Mouse (Mus musculus) layer of hippocampus, adult 8-10 months (tissue): ENCODE data around the gene H2-D1. TPM values are rescaled to one million over a fixed set of nuclear protein-coding genes. Genes with fewer than 3 reads are reported as not detected.
A peak's percentile ranks its signal among the peaks of the same experiment; 100 is the strongest.

Source experiments
- DNase-seq, 2 experiments: peaks; one replicate each; pipeline ENCODE4 v3.0.0; 2022; ENCODE audit warnings: low spot score in 2 of 2
- total RNA-seq, 4 experiments: library from RNA; stranded (reverse); gene quantifications; 2 replicates each; pipeline ENCODE4 v1.2.4; 2022

The H2-D1 gene
- total RNA-seq, 4 experiments from 2014 or later: 23.2 to 135 (median 64.4) TPM

DNA sequence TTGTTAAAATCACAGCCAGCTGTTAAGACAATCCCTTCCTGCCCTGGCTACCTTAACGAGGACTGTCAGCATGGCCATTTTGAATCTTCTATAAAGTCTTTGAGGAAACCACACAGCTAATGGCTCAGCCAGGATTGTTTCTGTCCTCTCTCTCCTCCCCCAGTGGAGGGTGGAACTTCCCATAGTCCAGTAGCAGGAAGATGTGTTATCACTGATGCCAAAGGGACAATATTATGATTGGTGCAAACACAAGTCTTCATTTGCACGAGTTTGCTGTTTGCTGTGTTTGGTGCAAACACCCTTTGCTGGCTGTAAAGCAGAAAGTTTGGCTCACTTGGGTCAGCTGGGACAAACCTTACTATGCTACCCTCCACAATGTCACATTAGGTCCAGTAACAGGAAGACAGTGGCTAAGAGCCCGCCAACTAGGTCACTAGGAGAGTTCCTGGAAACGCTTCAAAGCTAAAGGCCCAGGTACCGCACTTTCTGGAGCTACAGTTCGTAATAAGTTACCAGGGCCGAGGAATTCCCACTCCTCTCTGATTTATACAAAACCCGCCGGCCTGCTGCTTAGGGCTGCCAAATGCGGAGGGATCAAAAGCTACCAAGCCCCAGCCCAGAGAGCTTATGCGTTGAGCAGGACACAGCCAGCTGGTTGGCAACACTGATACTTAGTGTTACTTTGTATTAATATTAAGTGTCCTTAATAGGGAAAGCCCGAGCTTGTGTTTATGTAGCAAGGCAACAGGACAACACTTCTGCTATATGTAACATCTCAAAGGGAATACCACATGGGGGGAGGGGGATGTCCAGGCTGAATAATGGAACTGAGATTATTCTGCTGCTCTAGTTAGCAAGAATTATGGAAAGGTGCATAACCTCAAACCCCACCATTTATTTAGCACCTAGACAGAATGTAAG, 21.9 kb upstream of the H2-D1 start:
- no peak for DNase-seq

DNA sequence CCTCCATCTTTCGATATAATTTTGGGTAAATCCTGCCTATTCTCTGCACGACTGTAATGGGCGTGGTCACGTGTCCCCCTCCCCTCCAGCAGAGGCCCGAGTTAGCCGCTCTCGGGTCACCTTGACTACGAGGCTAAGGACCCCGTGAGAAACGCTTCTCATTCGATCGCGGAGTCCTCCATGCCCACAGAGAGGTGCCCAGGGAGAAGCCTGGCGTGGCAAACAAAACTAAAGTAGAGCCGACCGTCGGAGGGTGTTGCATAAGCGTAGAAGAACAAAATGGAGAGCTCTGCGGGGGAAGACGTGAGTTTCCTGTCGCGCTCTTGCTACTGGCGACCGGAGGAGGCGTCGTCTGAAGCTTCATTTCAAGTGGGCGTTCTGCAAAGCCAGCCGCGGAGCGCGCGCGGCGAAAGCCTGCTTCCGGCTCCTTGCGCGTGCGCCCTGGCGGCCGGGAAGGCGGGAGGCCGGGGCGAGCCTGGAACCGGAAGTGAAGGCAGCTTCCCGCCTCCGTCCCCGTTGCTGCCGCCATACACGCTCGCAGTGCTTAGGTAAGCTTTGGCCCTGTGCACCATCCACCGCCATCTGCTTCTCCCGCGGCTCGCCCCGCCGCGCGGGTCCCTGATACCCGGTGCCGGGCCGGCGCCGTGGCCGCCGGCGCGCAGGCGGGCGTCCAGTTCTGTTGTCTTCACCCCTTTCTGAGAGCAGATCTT, 21.1 kb upstream of the H2-D1 start, which contains the start of gene Ddx39b:
Gene Ddx39b, plus strand, starts transcription at position 442 of the 710 bp plus-strand sequence.
- DNase-seq: peak; percentile 94 to 97

DNA sequence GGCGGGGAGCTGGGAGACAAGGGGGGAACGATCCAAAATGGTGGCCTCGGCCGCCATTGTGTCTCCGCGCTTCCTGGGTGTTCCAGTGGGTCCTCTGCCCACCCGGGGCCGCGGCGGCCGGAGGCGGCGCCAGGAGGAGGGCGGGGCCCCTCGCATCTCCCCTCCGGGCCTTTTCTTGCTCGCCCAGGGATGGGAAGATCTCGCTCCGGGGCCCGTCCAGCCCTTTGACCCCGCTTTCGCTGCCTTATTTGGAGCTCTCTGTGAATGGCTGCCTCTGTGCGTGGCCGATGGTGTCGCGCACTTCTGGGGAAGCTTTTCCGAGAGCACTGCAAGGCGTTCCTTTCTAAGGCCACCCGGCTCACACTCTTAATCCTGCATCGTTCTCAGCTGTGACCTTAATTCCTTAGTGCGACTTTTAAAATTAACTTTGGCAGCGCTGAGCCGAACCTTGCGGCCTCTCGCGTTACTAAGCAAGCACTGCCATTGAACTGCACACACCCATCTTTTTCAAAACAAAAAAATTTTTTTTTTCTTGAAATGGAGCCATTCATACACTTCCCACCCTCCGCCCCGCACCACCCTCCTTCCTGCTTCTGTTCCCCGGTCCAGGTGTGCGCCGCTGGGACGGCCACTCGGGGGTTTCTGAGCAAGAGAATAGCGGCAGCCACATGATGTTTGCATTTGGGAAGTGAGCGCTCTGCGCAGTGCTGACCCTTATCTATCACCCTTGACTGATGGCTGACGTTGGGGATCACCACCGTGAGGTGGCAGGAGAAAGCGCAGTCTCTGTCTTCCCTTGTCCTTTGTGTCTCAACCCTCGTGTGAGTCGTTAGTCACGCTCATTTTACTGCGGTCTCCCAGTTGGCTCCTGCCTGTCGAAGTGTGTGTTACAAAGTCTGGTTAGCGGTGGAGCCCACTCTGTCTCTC, 20.3 kb upstream of the H2-D1 start:
- peak in 1 of 2 experiments; percentile 69 for DNase-seq

DNA sequence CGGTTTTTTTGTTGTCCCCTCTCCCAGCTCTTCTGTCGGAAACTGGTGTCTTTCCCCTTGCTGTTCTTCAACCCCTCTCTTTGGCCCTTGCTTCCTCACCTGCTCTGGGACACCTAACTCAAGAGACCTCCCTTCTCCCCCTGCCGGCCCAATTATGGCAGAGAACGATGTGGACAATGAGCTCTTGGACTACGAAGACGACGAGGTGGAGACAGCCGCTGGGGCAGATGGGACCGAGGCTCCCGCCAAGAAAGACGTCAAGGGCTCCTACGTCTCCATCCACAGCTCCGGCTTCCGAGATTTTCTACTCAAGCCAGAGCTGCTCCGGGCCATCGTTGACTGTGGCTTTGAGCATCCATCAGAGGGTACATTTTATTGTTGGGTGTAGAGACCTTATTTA, 19.4 kb upstream of the H2-D1 start:
- DNase-seq: no peak

DNA sequence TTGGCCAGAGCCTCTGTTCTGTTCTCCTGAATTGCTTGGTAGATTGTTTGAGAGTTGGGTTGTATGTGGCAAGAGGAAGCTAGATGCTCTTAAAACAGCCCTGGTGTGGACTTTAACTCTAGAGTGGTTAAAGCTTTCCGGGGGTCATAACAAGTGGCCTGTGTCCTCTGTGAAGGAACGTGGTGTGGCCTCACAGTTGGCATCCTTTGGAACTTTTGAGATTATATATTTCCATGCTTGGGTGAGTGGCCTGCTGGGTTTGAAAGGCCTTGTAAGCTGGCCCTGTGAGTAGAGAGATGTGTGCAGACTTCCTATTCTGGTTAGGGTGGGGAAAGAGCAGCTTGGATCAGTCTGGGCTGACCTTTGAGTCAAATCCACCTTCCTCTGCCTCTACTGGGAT, 17.5 kb upstream of the H2-D1 start:
- DNase-seq: no peak

DNA sequence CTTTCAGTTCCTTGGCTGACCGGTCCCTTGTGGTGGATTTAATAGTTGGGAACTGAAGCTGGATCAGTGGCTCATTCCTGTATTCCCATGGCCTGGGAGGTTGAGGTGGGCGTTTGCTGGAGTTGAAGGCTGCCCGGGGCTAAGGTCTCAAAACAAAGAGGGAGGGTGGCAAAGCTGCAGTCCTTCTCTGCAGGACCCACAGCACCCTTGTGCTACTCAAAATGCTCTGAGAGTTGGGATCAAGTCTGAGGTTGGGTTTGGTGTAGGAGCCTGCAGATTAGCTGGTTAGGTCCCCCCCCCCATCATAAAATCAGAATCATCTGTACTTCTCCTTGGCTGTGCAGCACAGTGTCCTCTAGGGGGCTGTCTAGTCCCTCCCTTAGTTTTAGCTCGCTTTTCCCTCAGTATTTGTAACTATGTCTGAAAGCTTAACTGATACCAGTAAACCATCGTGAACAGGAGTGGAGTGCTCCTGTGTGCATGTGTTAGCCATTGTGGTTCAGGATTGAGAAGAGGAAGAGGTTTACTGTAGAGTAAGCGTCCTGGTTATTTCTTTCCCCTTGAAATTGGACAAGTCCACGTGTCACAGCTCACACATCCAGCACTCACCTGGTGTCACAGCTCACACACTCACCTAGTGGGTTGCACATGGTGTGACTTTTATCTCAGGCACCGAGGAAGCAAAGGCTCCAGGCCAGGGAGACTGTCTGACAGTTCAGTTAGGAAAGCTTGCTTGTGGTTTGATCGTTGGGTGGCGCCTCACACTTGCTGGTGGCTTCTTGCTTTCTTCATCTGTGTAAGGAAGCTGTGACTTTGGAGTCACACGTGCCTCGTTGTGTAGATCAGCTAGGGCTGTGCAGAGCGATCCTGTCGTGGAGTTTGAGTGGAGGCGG, 16.6 kb upstream of the H2-D1 start:
- DNase-seq: no peak

DNA sequence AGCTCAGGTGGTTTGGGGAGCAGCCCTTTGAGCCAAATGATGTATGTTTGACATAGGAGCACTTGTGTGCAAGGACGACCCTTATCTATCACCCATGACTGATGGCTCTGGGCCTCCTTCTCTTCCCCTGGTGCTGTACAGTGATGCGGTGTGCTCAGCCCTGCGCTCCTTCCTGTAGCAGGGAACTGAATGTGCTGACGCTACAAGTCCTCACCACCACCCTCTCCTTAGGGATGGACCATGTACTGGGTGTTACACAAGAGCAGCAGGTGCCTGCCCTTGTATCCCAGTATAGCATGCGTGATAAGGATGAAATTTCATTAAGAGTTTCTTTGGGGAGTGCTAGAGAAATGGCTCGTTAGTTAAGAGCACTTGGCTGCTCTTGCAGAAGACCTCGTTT, 15.4 kb upstream of the H2-D1 start:
- DNase-seq: no peak

DNA sequence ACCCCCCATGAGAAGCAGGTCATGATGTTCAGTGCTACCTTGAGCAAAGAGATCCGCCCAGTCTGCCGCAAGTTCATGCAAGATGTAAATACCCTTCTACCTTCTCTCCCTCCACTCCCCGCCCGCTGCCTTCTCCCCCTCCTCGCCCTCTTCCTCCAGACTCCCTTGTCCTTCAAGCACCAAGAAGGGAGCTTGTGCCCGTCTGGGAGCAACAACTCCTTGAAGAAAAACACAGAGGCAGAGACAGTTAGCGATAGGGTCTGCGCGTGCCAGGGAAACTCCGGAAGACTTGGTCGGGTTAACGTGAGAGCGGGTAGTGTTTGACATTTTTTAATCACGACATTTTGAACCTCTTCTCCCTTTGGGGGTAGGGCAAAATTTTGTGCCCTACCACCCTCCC, 13.5 kb upstream of the H2-D1 start:
- no peak for DNase-seq

DNA sequence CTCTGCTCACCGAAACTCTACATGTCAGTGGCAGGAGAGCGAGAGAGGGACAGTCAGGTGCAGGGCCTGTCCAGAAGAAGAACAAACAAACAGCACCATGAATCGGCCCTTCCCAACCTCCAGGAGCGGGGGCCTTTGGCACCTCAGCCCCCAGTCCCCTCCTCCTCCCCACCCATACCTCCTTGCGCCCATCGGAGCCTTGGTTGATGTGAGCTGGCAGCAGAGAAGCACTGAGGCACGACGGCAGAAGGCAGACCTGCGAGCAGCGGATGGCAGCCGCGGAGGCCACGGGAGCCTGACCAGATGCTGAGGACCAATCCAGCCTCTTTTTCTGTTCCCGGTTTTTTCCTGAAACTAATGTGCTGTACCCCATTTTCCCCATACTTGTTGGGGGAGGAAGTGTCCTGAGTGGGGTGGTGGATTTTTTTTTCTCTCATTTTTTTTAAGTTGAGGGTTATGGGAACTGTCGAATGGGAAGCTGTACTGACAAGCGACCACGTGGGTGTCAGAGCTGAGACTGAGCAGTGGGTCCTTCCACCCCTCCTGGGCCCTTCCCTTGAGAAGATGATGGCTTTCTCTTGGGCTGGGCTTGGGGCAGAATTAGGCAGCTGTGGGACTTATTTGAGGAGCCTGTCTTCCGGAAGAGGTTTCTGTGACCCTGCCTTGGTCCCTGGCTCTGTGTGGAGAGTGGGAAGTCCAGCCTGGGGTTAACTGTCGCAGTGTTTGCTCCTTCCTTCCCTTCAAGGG, 12.9 kb upstream of the H2-D1 start:
- DNase-seq: no peak

DNA sequence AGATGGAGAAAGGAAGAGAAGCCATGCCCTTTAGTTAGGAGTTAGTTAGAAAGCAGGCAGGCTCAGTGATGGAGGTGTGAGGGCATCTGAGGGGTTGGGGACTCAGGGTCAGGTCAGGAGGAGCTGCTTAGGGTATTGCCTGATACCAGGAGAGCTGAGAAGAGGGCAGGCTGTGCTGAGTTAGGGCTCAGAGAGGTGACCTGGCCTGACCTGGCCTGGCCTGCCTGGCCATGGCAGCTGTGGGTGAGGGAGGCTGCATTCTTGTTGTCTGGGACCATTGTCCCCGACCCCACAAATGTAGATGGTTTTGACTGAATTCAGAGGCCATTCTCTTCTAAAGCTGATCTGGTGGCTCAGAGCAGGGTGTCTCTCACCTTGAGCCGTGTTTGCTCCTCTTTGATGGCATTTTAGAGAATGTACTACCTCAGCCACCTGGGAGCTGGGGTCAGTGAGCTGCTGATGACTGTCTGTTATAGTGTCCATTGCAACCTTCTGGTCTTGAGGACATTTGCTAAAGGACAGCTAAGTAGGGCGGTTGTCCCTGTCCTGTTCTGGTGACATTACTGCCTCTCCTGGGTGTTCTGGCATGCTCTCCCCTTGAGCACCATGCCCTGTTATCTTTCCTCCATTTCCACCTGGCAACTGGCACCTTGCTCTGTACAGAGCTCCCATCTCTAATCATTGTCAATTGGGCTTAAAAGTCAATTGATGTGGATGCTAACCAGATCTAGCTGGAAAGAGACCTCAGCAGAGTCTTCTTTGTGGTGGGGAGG, 12.0 kb upstream of the H2-D1 start:
- DNase-seq: no peak

DNA sequence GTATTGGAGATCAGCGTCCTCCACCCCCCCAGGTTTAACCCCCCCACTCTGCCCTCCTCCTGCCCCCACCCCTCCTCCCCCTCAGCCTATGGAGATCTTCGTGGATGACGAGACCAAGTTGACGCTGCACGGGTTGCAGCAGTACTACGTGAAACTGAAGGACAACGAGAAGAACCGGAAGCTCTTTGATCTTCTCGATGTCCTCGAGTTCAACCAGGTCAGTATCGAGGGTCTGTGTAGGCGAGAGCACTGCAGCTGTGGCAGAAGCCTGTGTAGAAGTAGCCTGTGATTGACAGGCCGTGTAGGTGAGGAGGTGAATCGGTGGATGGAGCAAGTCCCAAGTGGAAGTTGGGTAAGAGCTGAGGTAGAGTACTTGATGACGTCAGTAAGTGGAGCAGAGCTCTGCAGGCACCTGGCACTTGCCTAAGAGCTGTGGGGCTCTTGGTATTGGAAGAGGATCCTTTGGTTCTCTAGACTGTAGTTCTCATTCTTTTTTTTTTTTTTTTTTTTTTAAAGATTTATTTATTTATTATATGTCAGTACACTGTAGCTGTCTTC, 11.3 kb upstream of the H2-D1 start:
- no peak for DNase-seq

DNA sequence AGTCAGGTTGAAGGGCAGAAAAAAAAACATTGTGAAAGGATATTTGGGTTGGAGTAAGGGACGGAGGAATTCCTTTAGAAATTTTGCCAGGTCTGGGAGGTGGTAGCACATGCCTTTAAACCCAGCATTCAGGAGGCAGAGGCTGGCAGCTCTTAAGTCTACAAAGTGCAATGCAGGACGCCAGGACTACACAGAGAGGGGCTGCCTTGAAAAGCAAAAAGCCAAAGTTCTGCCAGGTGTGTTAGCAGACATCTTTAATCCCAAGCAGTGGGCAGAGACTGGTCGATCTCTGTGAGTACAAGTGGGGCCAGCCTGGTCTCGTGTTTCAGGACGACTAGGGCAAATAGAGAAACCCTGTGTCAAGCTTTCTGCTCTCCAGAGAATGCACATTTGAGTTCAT, 10.5 kb upstream of the H2-D1 start:
- no peak for DNase-seq

DNA sequence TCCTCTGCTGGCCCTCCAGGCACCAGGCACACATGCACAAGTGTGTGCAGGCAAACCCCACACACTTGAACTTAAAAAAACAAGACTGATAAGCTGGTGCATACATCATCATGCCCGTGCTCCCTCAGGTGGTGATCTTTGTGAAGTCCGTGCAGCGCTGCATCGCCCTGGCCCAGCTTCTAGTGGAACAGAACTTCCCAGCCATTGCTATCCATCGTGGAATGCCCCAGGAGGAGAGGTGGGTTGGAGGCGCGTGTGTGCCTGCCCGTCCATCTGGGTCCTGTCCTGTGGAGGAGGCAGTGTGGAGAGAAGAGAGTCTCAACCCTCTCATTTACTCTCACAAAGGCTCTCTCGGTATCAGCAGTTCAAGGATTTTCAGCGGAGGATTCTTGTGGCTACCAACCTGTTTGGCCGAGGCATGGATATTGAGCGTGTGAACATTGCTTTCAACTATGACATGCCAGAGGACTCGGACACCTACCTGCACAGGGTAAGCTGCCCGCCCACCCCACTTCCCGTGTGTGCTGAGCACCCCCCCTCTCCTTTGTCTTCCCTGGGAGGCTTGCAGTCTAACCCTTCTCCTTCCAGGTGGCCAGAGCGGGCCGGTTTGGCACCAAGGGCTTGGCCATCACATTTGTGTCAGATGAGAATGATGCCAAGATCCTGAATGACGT, 9.8 kb upstream of the H2-D1 start:
- no peak for DNase-seq

DNA sequence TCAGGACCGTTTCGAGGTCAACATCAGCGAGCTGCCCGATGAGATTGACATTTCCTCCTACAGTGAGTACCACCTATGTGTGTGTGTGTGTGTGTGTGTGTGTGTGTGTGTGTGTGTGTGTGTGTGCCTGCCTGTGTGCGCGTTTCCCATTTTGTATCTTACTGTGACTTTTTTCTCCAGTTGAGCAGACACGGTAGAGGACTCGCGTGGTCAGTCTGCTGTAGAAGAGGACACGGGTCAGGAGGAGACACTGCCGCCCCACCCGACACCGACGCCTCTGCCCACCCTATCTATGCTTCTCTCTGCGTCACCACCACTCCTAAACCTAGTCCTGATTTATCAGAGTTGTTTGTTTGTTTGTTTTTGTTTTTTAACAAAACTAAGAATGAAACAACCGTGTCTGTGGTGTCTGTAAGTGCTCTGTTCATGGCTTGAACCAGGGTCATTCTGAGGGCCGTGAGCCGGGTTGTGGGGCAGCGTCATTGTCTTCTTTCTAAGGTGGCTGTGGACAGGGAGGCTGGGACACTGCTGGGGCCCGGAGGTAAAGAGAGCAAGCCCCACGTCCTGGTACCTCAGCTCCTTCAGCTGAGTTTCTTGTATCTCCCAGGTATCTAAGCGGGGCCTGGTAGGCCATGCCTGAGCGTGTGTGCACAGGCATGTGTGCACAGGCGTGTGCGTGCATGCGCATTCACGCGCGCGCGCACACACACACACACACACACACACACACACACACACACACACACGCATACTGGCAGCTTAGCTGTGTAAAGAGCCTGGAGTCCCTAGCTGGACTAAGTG, 9.0 kb upstream of the H2-D1 start:
- no peak for DNase-seq

DNA sequence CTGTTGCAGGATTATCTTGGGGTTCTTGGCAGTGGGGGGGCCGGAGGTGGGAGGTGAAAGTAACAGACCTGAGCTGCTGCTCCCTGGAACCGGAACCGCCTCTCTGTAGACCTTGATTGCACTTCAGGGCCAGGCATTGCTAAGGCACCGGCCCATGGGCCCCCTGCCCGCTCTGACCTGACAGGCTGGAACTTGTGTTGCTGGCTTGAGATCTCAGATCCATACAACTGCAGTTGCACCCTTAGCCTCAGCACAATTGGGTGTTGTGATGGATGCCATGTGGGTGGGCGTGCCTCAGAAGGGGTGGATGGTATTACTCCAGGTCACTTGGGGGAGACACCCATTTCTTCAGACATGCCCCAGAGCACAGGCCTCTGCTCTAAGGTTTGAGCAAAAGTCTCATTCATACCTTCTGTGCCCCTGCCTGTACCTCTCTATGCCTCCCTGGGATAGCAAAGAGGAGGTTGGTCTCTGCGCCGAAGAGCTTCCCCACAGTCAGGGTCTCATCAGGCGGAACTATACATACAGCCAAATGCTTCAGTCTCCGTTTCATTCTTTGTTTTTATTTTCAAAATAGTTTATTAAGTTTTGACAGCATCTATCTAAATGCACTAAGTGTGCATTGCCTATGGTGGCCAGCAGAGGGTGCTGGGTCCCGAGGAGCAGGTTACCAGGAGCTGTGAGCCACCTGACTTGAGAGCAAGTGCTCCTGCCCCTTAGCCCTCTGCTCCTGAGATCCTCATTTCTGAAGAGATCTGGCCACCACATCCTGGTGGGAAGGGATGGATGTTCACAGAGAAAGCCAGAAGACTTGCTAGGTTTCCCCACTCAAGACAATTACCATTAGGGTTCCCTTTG, 8.1 kb upstream of the H2-D1 start:
- DNase-seq: no peak

DNA sequence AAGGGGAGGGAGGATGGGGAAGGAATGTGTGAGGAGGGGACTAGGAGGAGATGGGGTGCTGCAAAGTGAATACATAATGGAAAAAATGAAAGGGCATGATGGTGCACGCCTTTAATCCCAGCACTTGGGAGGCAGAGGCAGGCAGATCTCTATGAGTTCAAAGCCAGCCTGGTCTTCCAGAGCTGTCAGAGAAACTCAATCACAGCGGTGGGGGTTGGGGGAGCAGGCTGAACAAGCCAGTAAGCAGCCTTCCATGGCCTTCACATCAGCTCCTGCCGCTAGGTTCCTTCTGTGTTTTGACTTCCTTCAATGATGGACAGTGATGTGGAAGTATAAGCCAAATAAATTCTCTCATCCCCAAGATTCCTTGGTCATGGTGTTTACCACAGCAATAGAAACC, 7.2 kb upstream of the H2-D1 start:
- no peak for DNase-seq
